Mouse (Mus musculus) right cerebral cortex, adult 18-20 months (tissue): ENCODE results near the gene Rplp0.

Experiments
- DNase-seq: peaks from one replicate; pipeline ENCODE4 v3.0.0; 2022; ENCODE audit warnings: mixed read lengths

The Rplp0 gene

DNA sequence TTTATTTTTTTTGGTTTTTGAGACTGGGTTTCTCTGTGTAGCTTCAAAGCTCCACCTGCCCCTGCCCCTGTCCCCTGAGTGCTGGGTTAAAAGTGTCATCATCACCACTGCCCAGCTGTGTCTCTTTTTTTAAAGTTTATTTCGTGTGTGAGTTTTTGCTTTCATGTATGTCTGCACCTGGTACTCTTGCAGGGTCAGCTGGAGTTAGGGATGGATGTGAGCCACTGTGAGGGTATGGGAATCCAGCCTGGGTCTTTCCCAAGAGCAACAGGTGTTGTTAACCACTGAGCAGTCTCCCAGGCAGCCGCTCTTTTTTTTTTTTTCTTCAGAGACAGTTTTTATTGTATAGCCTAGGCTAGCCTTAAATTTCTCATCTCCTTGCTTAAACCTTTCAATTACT lies 27.5 kb downstream of the Rplp0 start:
- DNase-seq, result no peak

DNA sequence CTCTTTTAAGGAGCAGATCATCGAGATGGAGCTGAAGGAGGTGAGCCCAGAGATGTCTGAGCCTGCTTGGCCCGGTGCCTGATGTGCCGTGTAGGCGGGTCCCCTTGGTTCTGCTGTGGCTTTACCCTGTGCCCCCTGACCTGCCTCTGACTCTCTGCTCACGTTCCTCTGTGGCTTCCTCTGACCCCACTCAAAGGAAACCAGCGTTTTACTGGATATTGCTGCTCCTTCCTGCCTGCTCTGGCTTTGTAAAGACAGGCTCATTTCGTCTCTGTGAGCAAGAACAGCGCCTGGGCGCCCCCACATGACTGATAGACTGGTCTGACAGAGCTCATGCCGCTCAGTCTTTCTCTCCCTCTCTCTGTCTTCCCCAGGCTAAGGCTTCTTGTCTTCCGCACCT lies 31.8 kb downstream of the Rplp0 start:
- no peak for DNase-seq

DNA sequence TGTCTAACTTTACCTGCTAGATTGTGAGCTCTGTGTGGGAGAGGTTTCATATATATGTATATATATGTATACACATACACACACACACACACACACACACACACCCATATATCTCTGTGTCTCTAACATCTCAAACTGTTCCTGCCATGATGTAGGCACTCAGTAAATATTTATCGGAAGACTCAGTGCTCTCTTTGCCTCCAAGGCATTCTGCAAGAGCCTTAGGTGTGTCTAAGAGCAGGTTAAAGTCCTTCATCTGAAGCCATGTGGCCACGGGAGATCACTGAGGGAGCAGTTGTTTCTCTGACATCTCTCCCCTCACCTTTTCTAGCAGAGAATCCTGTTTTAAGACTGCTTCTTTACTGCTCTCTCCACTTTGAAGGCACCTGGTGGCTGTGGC lies 32.2 kb downstream of the Rplp0 start:
- DNase-seq, result no peak

GRCm38 (mm10) chr5:115603561-115603960 lies 44.3 kb downstream of the Rplp0 start:
- no peak for DNase-seq

GRCm38 (mm10) chr5:115611566-115611965 lies 52.3 kb downstream of the Rplp0 start:
- no peak for DNase-seq
